Mouse (Mus musculus) kidney, embryonic 14.5 days (tissue): ENCODE measurements at regions not wholly inside any gene's neighbourhood (a gene's known extent, or its start where the extent isn't known, plus 50 kb on each side); places are given as distances from the start of the nearest gene placed in this dataset. TPM values are rescaled to one million over a fixed set of nuclear protein-coding genes. Genes with fewer than 3 reads are reported as not detected.

Experiments used
- ATAC-seq: fragments of 200-750 bp; cut with Nextera tagmentation; 2 replicates; pipeline ENCODE4 v1.8.0; 2017; ENCODE audit warnings: moderate number of reproducible peaks, mild to moderate bottlenecking, moderate TSS enrichment, moderate library complexity; ENCODE audit not compliant: low FRiP score, low TSS enrichment
- H3K27ac ChIP-seq: fragments of 300-500 bp; sonication (generic); 2 replicates; pipeline ENCODE4 v1.5.1; 2014; ENCODE audit warnings: low read depth, mild to moderate bottlenecking, low read length, moderate library complexity, mixed read lengths
- H3K27me3 ChIP-seq: fragments of 300-500 bp; sonication (generic); 2 replicates; pipeline ENCODE4 v1.6.1; 2014; ENCODE audit warnings: mild to moderate bottlenecking, low read length; ENCODE audit not compliant: control insufficient read depth, insufficient read depth
- H3K36me3 ChIP-seq: fragments of 300-500 bp; sonication (generic); 2 replicates; pipeline ENCODE4 v1.6.1; 2014; ENCODE audit warnings: low read length, mixed read lengths; ENCODE audit not compliant: control insufficient read depth, insufficient read depth
- H3K4me1 ChIP-seq: fragments of 300-500 bp; sonication (generic); 2 replicates; pipeline ENCODE4 v1.6.1; 2014; ENCODE audit warnings: low read length, mixed read lengths; ENCODE audit not compliant: control insufficient read depth, insufficient read depth
- H3K4me2 ChIP-seq: fragments of 300-500 bp; sonication (generic); replicated peaks from 2 replicates; pipeline ENCODE4 v1.6.1; 2014; ENCODE audit warnings: low read depth, mild to moderate bottlenecking, low read length
- H3K4me3 ChIP-seq: fragments of 300-500 bp; sonication (generic); 2 replicates; pipeline ENCODE4 v1.5.1; 2014; ENCODE audit warnings: mild to moderate bottlenecking, low read length
- H3K9ac ChIP-seq: fragments of 300-500 bp; sonication (generic); 2 replicates; pipeline ENCODE4 v1.6.1; 2014; ENCODE audit warnings: low read depth, mild to moderate bottlenecking, low read length, moderate library complexity
- H3K9me3 ChIP-seq: fragments of 300-500 bp; sonication (generic); 2 replicates; pipeline ENCODE4 v1.6.1; 2016; ENCODE audit warnings: low read length; ENCODE audit not compliant: control insufficient read depth
- WGBS: fragments of 180-500 bp; shearing (Covaris S2); extraction: QIAGEN DNeasy Blood & Tissue Kit; methylation state at CpG from one replicate; pipeline ENCODE4 v1.1.7; 2014; 5-methylcytosine and 5-hydroxymethylcytosine counted together
- microRNA-seq: library from miRNA; unstranded; fragments of <30 nt; microRNA quantifications from one replicate; pipeline ENCODE4, GENCODE M21; 2016

- no peaks in the 10 kb centered on the region for H3K36me3 ChIP-seq
- no peaks in the 10 kb centered on the region for H3K9me3 ChIP-seq
- ATAC-seq, result no peak
- H3K4me1 ChIP-seq, result no peaks in the 10 kb centered on the region
- 90% methylated on average over 6 of the region's 6 CpGs for WGBS
- H3K27me3 ChIP-seq, result no peaks in the 10 kb centered on the region
- H3K4me3 ChIP-seq, result no peak overlapping the region
- no peak overlapping the region for H3K4me2 ChIP-seq
- H3K9ac ChIP-seq, result no peak overlapping the region
- no peak overlapping the region for H3K27ac ChIP-seq
Measured at GRCm38 (mm10) chr1:12620825-12621224, 1206.9 kb downstream of the A830018L16Rik start.

DNA sequence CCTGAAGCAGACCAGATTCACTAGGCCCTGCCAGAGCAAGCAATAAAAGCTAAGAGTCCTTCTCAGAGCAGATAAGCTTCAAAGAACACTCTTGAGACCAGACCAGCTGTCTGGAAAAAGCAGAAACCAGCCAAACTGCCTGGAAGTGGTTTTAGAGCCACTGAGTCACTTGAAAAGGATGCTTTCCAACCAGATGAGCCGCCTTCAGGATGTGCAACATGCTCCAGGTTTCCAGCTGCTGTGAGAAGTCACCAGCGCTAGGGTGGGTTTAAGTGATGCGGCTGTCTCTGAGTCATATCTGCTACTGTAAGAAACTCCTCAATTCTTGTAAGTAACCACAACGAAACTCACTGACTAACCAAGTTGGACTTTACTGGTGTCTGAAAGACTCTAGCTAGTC is 1209.3 kb downstream of the A830018L16Rik start:
- H3K4me1 ChIP-seq, result no peaks in the 10 kb centered on the region
- no peaks in the 10 kb centered on the region for H3K36me3 ChIP-seq
- no peak for ATAC-seq
- H3K4me2 ChIP-seq, result no peak overlapping the region
- 94% methylated on average over 4 of the region's 4 CpGs for WGBS
- no peaks in the 10 kb centered on the region for H3K9me3 ChIP-seq
- H3K27ac ChIP-seq, result no peak overlapping the region
- no peaks in the 10 kb centered on the region for H3K27me3 ChIP-seq
- H3K4me3 ChIP-seq, result no peak overlapping the region
- H3K9ac ChIP-seq, result no peak overlapping the region

DNA sequence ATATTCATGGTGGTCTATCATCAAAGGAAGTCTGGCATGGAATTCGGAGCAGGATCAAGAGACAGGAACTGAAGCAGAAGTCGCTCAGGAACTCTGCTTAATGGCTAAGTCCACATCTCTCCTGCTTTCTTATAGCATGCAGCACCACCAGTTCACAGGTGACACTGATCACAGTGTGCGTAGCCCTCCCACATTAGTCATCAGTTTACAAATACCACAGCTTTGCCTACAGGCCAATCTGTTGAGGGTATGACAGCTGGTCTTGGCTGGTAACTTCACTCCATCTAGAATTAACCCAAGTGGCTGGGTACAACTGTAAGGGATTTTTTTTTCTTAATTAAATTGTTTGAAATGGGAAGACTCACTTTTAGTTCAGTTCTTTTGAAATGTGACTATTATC is 1219.1 kb downstream of the A830018L16Rik start:
- H3K27me3 ChIP-seq, result no peaks in the 10 kb centered on the region
- H3K4me1 ChIP-seq, result no peaks in the 10 kb centered on the region
- 94% methylated on average over 3 of the region's 3 CpGs for WGBS

DNA sequence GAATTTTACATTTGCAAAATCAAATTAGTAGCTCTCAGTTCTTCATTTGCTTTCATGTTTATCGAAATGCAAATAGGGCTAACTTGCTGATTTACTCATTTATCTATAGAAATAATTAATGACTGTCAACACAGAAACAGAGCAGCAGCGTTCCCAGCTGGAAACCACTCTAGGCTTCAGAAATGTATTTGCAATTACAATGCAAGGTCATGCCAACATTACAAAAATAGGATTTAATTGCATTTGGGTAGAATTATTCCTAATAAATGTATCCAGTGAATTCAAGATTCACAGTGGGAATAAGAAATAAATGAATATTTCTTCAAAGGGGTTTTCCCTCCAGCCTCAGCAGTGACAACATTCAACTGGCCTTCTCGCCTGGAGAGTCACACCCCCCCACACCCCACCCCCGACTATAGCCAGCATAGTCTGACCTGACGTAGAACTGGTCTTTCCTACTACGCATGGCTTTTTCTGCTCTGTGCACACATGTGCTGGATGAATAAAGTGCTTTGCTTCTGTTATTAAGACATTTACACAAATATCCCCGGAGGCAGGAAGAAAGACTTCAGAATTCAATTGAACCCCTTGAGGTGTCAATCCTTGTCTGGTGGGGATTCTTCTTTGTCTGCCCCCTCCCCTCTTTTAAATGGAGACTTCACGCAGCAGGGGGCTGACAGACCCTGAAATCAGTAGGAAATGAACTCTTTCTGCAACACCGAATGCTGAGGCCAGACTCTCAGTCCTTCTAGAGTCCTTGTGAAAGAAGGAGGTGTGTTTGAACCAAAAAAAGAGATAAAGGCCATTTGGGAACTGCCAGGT is 1222.6 kb downstream of the A830018L16Rik start:
- Histone ChIP-seq H3K36me3 (no peaks in the 10 kb centered on the region), H3K9me3 (no peaks in the 10 kb centered on the region), H3K27me3 (no peaks in the 10 kb centered on the region), H3K4me3 (no peak overlapping the region), H3K27ac (no peak overlapping the region), H3K9ac (no peak overlapping the region), H3K4me2 (no peak overlapping the region), H3K4me1 (no peaks in the 10 kb centered on the region)
- WGBS, result 53% methylated on average over 9 of the region's 9 CpGs
- no peak for ATAC-seq

More for the DNA sequence above, 1219.1 kb downstream of the A830018L16Rik start:
- Histone ChIP-seq H3K9ac (no peak overlapping the region), H3K36me3 (no peaks in the 10 kb centered on the region), H3K9me3 (no peaks in the 10 kb centered on the region), H3K4me2 (no peak overlapping the region), H3K4me3 (no peak overlapping the region), H3K27ac (no peak overlapping the region)
- no peak for ATAC-seq

DNA sequence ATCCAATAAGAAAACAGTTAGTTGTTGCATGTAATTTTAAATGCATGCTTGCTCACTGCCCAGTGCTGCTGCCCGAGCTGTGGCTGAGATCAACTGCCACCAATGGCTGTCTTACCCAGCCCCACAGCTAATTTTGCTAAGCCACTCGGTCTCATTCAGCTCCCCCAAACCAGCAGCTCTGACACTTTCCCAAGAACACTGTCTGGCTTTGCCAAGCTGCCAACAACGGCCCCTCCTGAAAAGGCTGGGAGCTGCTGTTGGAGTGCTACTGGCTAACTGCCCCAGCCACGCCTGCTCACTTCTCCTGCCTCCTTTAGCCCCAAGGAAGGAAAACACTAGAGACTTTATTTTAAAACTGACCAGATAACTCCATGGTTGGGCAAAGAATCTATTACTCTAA is 1227.1 kb downstream of the A830018L16Rik start:
- 55% methylated on average over 4 of the region's 4 CpGs for WGBS
- ATAC-seq, result no peak
- H3K27ac ChIP-seq, result no peak overlapping the region
- H3K4me1 ChIP-seq, result no peaks in the 10 kb centered on the region
- H3K9ac ChIP-seq, result no peak overlapping the region
- no peaks in the 10 kb centered on the region for H3K9me3 ChIP-seq
- no peak overlapping the region for H3K4me3 ChIP-seq
- no peaks in the 10 kb centered on the region for H3K36me3 ChIP-seq
- H3K4me2 ChIP-seq, result no peak overlapping the region
- H3K27me3 ChIP-seq, result no peaks in the 10 kb centered on the region

Small RNA genes lying in the stretch of these regions (microRNA-seq; reads per million reads assigned to microRNA genes)
- not detected for gene Mir6341
